Mouse (Mus musculus) liver, postnatal 0 days (tissue): Measurements from ENCODE around the gene Mrgprh.

ENCODE experiments used
- CTCF ChIP-seq: sonication (generic); IDR thresholded peaks from 2 replicates; pipeline ENCODE4 v1.5.1; 2016; ENCODE audit warnings: antibody characterized with exemption, low read depth
- EP300 ChIP-seq: IDR thresholded peaks from 2 replicates; pipeline ENCODE4 v1.6.1; 2016; ENCODE audit warnings: antibody characterized with exemption, low read depth, mild to moderate bottlenecking

GRCm38 (mm10) chr17:12916588-12917380 is 41.0 kb downstream of the Mrgprh start:
- TF ChIP-seq CTCF = no peak
- TF ChIP-seq EP300 = no peak
